Mouse (Mus musculus): ENCODE measurements around the gene Sobp. TPM values are rescaled to one million over a fixed set of nuclear protein-coding genes. Genes with fewer than 3 reads are reported as not detected.

Gene Sobp
- polyA plus RNA-seq, 1 experiment from 2014 or later: 1.5 TPM

DNA sequence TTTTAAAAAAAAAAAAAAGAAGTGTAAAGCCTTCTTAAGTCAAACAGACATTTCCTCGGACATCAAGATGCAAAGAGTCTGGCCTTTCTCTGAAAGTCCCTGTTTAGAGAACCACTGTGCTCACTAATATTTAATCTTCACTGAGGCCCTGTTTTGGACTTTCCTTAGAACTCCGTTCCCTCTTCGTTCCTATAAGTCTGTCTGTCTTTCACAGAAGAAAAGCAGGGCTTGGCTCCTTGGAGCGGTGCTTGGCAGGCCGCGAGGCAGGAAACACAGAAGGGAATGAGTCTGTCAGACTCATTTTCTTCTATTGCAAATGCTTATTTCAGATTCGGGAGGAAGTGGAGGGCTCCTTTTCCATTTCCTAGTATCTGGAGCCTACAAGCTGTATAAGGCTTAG, 5.5 kb downstream of the Sobp start:
- DNase-seq (ENCODE audit: low spot score) (no peak), ATAC-seq (replicated peaks; ENCODE audit: low FRiP score, low TSS enrichment, low read depth) (no peak)
- Histone ChIP-seq H3K4me1 (replicated peaks; ENCODE audit: control insufficient read depth, insufficient read depth, low read length) (peaks cover 13% of the 10 kb centered on the region; the same call in 1 of the 2 replicates), H3K9me3 (ENCODE audit: control insufficient read depth, low read length) (no peaks in the 10 kb centered on the region), H3K27me3 (replicated peaks; ENCODE audit: control insufficient read depth, insufficient read depth, low read length) (peaks cover 21% of the 10 kb centered on the region), H3K27ac (ENCODE audit: low read depth) (no peak overlapping the region), H3K36me3 (ENCODE audit: control insufficient read depth, insufficient read depth, low read length) (no peaks in the 10 kb centered on the region), H3K9ac (ENCODE audit: low read length) (no peak overlapping the region), H3K4me2 (ENCODE audit: low read length) (no peak overlapping the region), H3K4me3 (ENCODE audit: low read depth, low read length) (no peak overlapping the region)
- WGBS: 54% methylated on average over 7 of the region's 7 CpGs

DNA sequence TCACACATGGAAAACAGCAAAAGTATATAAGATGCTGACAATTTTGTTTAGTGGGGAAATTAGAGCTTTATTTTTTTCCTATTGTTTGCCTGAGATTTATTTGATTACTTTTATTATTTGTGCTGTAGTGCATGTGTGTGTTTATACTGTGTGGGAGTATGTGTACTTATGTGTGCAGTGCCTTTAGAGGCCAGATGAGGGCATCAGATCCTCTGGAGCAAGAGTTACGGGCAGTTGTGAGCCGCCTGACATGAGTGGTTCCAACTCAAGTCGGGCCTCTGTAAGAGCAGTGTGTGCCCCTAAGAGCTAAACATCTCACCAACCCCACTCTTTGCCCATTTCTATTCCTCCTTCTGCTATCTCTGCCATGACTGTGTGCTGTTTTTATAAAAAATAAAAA, 7.5 kb downstream of the Sobp start:
- Histone ChIP-seq H3K27me3 (replicated peaks; ENCODE audit: control insufficient read depth, insufficient read depth, low read length) (peaks cover 11% of the 10 kb centered on the region), H3K4me3 (ENCODE audit: low read depth, low read length) (no peak overlapping the region), H3K9me3 (ENCODE audit: control insufficient read depth, low read length) (0 out of 2 replicates have a peak, but pooled peaks cover 4% of the 10 kb centered on the region), H3K4me2 (ENCODE audit: low read length) (no peak overlapping the region), H3K4me1 (replicated peaks; ENCODE audit: control insufficient read depth, insufficient read depth, low read length) (peaks cover 9% of the 10 kb centered on the region; the same call in 1 of the 2 replicates), H3K27ac (ENCODE audit: low read depth) (no peak overlapping the region), H3K36me3 (ENCODE audit: control insufficient read depth, insufficient read depth, low read length) (no peaks in the 10 kb centered on the region), H3K9ac (ENCODE audit: low read length) (no peak overlapping the region)
- no peak for ATAC-seq (replicated peaks; ENCODE audit: low FRiP score, low TSS enrichment, low read depth)
- WGBS: 81% methylated on average over 3 of the region's 3 CpGs
- DNase-seq (ENCODE audit: low spot score): no peak

DNA sequence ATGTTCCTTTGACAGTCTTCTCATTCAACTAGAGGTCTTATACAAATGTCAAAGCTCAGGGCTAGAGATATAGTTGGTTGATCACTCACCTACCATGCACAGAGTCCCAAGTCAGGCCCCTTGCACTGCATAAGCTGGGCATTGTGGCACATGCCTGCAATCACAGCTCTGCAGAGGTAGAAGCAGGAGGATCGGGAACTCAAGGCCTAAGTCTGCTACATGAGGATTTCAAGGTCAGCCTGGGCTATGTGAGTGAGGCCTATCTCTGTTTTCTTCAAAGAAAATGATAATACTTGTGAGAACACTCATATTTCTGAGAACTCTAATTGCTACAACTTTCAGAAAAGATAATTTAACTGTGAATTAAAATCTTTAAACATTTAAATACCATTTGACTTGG, 8.2 kb downstream of the Sobp start:
- 92% methylated on average over 1 of the region's 1 CpGs for WGBS
- Histone ChIP-seq H3K4me3 (ENCODE audit: low read depth, low read length) (no peak overlapping the region), H3K4me2 (ENCODE audit: low read length) (no peak overlapping the region), H3K27ac (ENCODE audit: low read depth) (no peak overlapping the region), H3K36me3 (ENCODE audit: control insufficient read depth, insufficient read depth, low read length) (no peaks in the 10 kb centered on the region), H3K9me3 (ENCODE audit: control insufficient read depth, low read length) (0 out of 2 replicates have a peak, but pooled peaks cover 4% of the 10 kb centered on the region), H3K9ac (ENCODE audit: low read length) (no peak overlapping the region), H3K4me1 (replicated peaks; ENCODE audit: control insufficient read depth, insufficient read depth, low read length) (peaks cover 5% of the 10 kb centered on the region; the same call in 1 of the 2 replicates), H3K27me3 (replicated peaks; ENCODE audit: control insufficient read depth, insufficient read depth, low read length) (peaks cover 5% of the 10 kb centered on the region)
- DNase-seq (ENCODE audit: low spot score) (no peak), ATAC-seq (replicated peaks; ENCODE audit: low FRiP score, low TSS enrichment, low read depth) (no peak)

- Histone ChIP-seq H3K4me1 (replicated peaks; ENCODE audit: control insufficient read depth, insufficient read depth, low read length) (peaks cover 4% of the 10 kb centered on the region; the same call in 1 of the 2 replicates), H3K36me3 (ENCODE audit: control insufficient read depth, insufficient read depth, low read length) (no peaks in the 10 kb centered on the region), H3K4me3 (ENCODE audit: low read depth, low read length) (no peak overlapping the region), H3K27me3 (replicated peaks; ENCODE audit: control insufficient read depth, insufficient read depth, low read length) (no peaks in the 10 kb centered on the region), H3K9me3 (ENCODE audit: control insufficient read depth, low read length) (0 out of 2 replicates have a peak, but pooled peaks cover 4% of the 10 kb centered on the region), H3K9ac (ENCODE audit: low read length) (no peak overlapping the region), H3K27ac (ENCODE audit: low read depth) (no peak overlapping the region), H3K4me2 (ENCODE audit: low read length) (no peak overlapping the region)
- ATAC-seq (replicated peaks; ENCODE audit: low FRiP score, low TSS enrichment, low read depth) (no peak), DNase-seq (ENCODE audit: low spot score) (no peak)
- WGBS: 93% methylated on average over 2 of the region's 2 CpGs
Measured at GRCm38 (mm10) chr10:43164406-43164805, 9.9 kb downstream of the Sobp start.

DNA sequence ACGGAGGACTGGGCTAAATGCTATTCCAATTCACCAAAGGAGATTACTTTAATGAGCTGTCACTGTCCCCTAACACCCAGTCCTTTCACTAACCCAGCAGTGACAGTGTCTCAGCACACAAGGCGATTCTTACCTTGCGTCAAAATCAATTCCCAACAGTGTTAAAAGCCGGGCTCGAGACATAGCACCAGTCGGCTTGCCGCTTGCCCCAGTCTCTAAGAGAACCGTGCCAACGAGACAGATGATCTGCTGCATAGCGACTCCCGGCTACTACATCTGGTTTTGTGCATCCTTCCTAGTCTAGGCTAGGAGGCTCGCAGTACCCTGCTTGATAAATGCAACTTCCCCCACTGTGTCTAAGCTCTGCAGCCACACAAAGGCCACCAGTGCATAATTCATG, 12.0 kb downstream of the Sobp start:
- 0 out of 2 replicates have a peak, but pooled peaks cover 4% of the 10 kb centered on the region for H3K9me3 ChIP-seq (ENCODE audit: control insufficient read depth, low read length)
- no peak overlapping the region for H3K4me2 ChIP-seq (ENCODE audit: low read length)
- H3K36me3 ChIP-seq (ENCODE audit: control insufficient read depth, insufficient read depth, low read length): no peaks in the 10 kb centered on the region
- H3K9ac ChIP-seq (ENCODE audit: low read length): no peak overlapping the region
- H3K27me3 ChIP-seq (replicated peaks; ENCODE audit: control insufficient read depth, insufficient read depth, low read length): no peaks in the 10 kb centered on the region
- no peak overlapping the region for H3K4me3 ChIP-seq (ENCODE audit: low read depth, low read length)
- 81% methylated on average over 12 of the region's 12 CpGs for WGBS
- no peak for DNase-seq (ENCODE audit: low spot score)
- no peak for ATAC-seq (replicated peaks; ENCODE audit: low FRiP score, low TSS enrichment, low read depth)
- H3K27ac ChIP-seq (ENCODE audit: low read depth): no peak overlapping the region
- H3K4me1 ChIP-seq (replicated peaks; ENCODE audit: control insufficient read depth, insufficient read depth, low read length): no peaks in the 10 kb centered on the region

DNA sequence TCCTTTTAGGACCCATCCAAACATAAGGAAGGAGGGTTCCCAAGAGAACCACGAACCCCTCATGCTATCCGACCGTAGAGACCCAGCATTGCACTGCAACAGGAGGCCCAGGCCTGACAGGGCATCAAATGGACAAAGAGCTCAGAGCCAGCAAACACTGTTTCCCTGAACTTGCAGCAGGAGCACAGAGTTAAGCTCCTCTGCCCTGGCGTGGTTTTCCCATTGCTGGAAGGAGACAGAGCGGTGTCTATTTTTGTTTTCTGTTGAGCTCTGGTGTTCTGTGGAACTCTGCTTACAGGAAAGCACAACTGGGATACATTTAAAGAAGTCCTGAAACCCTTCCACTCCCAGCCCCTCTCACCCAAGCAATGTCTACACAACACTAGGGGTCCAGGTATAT, 15.0 kb downstream of the Sobp start:
- no peak for DNase-seq (ENCODE audit: low spot score)
- no peaks in the 10 kb centered on the region for H3K27me3 ChIP-seq (replicated peaks; ENCODE audit: control insufficient read depth, insufficient read depth, low read length)
- H3K27ac ChIP-seq (ENCODE audit: low read depth): no peak overlapping the region
- H3K36me3 ChIP-seq (ENCODE audit: control insufficient read depth, insufficient read depth, low read length): no peaks in the 10 kb centered on the region
- no peak overlapping the region for H3K9ac ChIP-seq (ENCODE audit: low read length)
- H3K4me3 ChIP-seq (ENCODE audit: low read depth, low read length): no peak overlapping the region
- H3K9me3 ChIP-seq (ENCODE audit: control insufficient read depth, low read length): 0 out of 2 replicates have a peak, but pooled peaks cover 4% of the 10 kb centered on the region
- H3K4me1 ChIP-seq (replicated peaks; ENCODE audit: control insufficient read depth, insufficient read depth, low read length): peaks cover 9% of the 10 kb centered on the region; the same call in 1 of the 2 replicates
- no peak for ATAC-seq (replicated peaks; ENCODE audit: low FRiP score, low TSS enrichment, low read depth)
- 87% methylated on average over 5 of the region's 5 CpGs for WGBS
- no peak overlapping the region for H3K4me2 ChIP-seq (ENCODE audit: low read length)

GRCm38 (mm10) chr10:43158917-43159316, 15.4 kb downstream of the Sobp start:
- DNase-seq (ENCODE audit: low spot score) (no peak), ATAC-seq (replicated peaks; ENCODE audit: low FRiP score, low TSS enrichment, low read depth) (no peak)
- H3K4me3 ChIP-seq (ENCODE audit: low read depth, low read length): no peak overlapping the region
- H3K36me3 ChIP-seq (ENCODE audit: control insufficient read depth, insufficient read depth, low read length): no peaks in the 10 kb centered on the region
- 70% methylated on average over 5 of the region's 5 CpGs for WGBS
- H3K9me3 ChIP-seq (ENCODE audit: control insufficient read depth, low read length): 0 out of 2 replicates have a peak, but pooled peaks cover 4% of the 10 kb centered on the region
- no peak overlapping the region for H3K9ac ChIP-seq (ENCODE audit: low read length)
- H3K4me1 ChIP-seq (replicated peaks; ENCODE audit: control insufficient read depth, insufficient read depth, low read length): peaks cover 9% of the 10 kb centered on the region; the same call in 1 of the 2 replicates
- H3K27ac ChIP-seq (ENCODE audit: low read depth): no peak overlapping the region
- H3K4me2 ChIP-seq (ENCODE audit: low read length): no peak overlapping the region
- H3K27me3 ChIP-seq (replicated peaks; ENCODE audit: control insufficient read depth, insufficient read depth, low read length): no peaks in the 10 kb centered on the region

DNA sequence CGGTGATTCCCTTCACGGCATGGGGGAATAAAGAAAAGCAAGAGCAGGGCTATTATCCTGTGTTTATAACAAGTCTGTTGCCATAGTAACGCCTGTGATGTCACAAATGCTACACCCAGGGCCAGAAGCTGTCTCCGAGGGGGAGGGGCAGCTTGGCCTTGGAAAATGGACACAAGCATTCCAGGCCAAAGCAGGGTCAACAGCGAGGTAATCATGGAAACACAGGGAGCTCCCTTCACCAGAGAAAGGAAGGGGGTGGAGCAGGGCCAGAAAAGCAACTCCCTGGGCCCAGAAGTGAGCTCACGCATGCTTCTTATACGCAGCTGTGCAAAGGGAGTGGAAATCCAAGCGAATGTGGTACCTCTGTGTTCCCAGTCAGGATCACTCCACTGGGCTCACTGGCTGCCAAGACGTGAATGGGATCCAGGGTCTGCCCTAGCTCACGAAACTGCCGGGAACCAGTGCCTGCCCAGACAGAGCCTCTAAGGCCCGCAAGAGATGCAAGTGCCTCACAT, 19.2 kb downstream of the Sobp start:
- no peaks in the 10 kb centered on the region for H3K9me3 ChIP-seq (ENCODE audit: control insufficient read depth, low read length)
- peaks cover 9% of the 10 kb centered on the region; the same call in 1 of the 2 replicates for H3K4me1 ChIP-seq (replicated peaks; ENCODE audit: control insufficient read depth, insufficient read depth, low read length)
- DNase-seq (ENCODE audit: low spot score): peak; percentile 81
- peak overlapping the region; percentile 43; the same call in 1 of the 2 replicates for H3K27ac ChIP-seq (ENCODE audit: low read depth)
- peak overlapping the region; percentile 14 for H3K4me2 ChIP-seq (ENCODE audit: low read length)
- no peak overlapping the region for H3K9ac ChIP-seq (ENCODE audit: low read length)
- ATAC-seq (replicated peaks; ENCODE audit: low FRiP score, low TSS enrichment, low read depth): peak; percentile 53; the same call in 1 of the 2 replicates
- no peak overlapping the region for H3K4me3 ChIP-seq (ENCODE audit: low read depth, low read length)
- no peaks in the 10 kb centered on the region for H3K27me3 ChIP-seq (replicated peaks; ENCODE audit: control insufficient read depth, insufficient read depth, low read length)
- WGBS: 8% methylated on average over 12 of the region's 12 CpGs
- H3K36me3 ChIP-seq (ENCODE audit: control insufficient read depth, insufficient read depth, low read length): no peaks in the 10 kb centered on the region

- 80% methylated on average over 8 of the region's 8 CpGs for WGBS
Measured at GRCm38 (mm10) chr10:43152643-43153042, 21.7 kb downstream of the Sobp start.

More at GRCm38 (mm10) chr10:43152643-43153042, 21.7 kb downstream of the Sobp start:
- Histone ChIP-seq H3K27me3 (replicated peaks; ENCODE audit: control insufficient read depth, insufficient read depth, low read length) (no peaks in the 10 kb centered on the region), H3K9me3 (ENCODE audit: control insufficient read depth, low read length) (no peaks in the 10 kb centered on the region), H3K27ac (ENCODE audit: low read depth) (no peak overlapping the region), H3K4me2 (ENCODE audit: low read length) (no peak overlapping the region), H3K4me3 (ENCODE audit: low read depth, low read length) (no peak overlapping the region), H3K4me1 (replicated peaks; ENCODE audit: control insufficient read depth, insufficient read depth, low read length) (peaks cover 9% of the 10 kb centered on the region; the same call in 1 of the 2 replicates), H3K9ac (ENCODE audit: low read length) (no peak overlapping the region), H3K36me3 (ENCODE audit: control insufficient read depth, insufficient read depth, low read length) (no peaks in the 10 kb centered on the region)
- no peak for DNase-seq (ENCODE audit: low spot score)
- no peak for ATAC-seq (replicated peaks; ENCODE audit: low FRiP score, low TSS enrichment, low read depth)
